Mouse (Mus musculus): ENCODE measurements around the gene Map7d1. TPM values are rescaled to one million over a fixed set of nuclear protein-coding genes. Genes with fewer than 3 reads are reported as not detected.

Gene Map7d1
- polyA plus RNA-seq, 1 experiment from 2014 or later, result 83.5 TPM

- Histone ChIP-seq H3K9me3 (peaks cover 6% of the 10 kb centered on the region), H3K27me3 (peaks cover 67% of the 10 kb centered on the region), H3K27ac (no peak overlapping the region), H3K4me2 (peak overlapping the region; percentile 69), H3K36me3 (no peaks in the 10 kb centered on the region), H3K9ac (replicated peaks) (no peak overlapping the region), H3K4me3 (replicated peaks) (peak overlapping the region; percentile 51), H3K4me1 (replicated peaks) (peaks cover 28% of the 10 kb centered on the region)
- 37% methylated on average over 17 of the region's 17 CpGs for WGBS
- ATAC-seq (ENCODE audit: insufficient number of reproducible peaks, insufficient read depth, low FRiP score, low TSS enrichment, low read depth), result no peak
These were observed 32.0 kb upstream of the Map7d1 start for GRCm38 (mm10) chr4:126288085-126288666.

GRCm38 (mm10) chr4:126287302-126287995 is 31.3 kb upstream of the Map7d1 start:
- Histone ChIP-seq H3K36me3 (no peaks in the 10 kb centered on the region), H3K27ac (no peak overlapping the region), H3K9me3 (peaks cover 6% of the 10 kb centered on the region), H3K4me1 (replicated peaks) (peaks cover 28% of the 10 kb centered on the region), H3K9ac (replicated peaks) (0 out of 2 replicates have a peak overlapping the region, but pooled peaks have one; percentile 66), H3K4me2 (peak overlapping the region; percentile 69), H3K27me3 (peaks cover 67% of the 10 kb centered on the region), H3K4me3 (replicated peaks) (peak overlapping the region; percentile 51)
- no peak for ATAC-seq (ENCODE audit: insufficient number of reproducible peaks, insufficient read depth, low FRiP score, low TSS enrichment, low read depth)
- 44% methylated on average over 11 of the region's 11 CpGs for WGBS

GRCm38 (mm10) chr4:126286492-126286891 is 30.3 kb upstream of the Map7d1 start, which contains the start of gene Col8a2:
Gene Col8a2 (plus strand): TSS chr4:126286793.
- Histone ChIP-seq H3K27me3 (peaks cover 67% of the 10 kb centered on the region), H3K27ac (peak within 1 kb of the TSS; percentile 23; the same call in 1 of the 2 replicates), H3K9me3 (peaks cover 6% of the 10 kb centered on the region), H3K4me3 (replicated peaks) (peak within 1 kb of the TSS; percentile 51), H3K4me2 (peak within 1 kb of the TSS; percentile 69), H3K9ac (replicated peaks) (peak within 1 kb of the TSS; percentile 66), H3K36me3 (no peaks in the 10 kb centered on the region), H3K4me1 (replicated peaks) (peaks cover 33% of the 10 kb centered on the region)
- ATAC-seq (ENCODE audit: insufficient number of reproducible peaks, insufficient read depth, low FRiP score, low TSS enrichment, low read depth), result peak; percentile 47; the same call in 1 of the 2 replicates
- WGBS, result 2% methylated on average over 33 of the region's 42 CpGs

GRCm38 (mm10) chr4:126283582-126283981 is 27.4 kb upstream of the Map7d1 start:
- H3K36me3 ChIP-seq, result no peaks in the 10 kb centered on the region
- H3K4me3 ChIP-seq (replicated peaks), result no peak overlapping the region
- no peak overlapping the region for H3K4me2 ChIP-seq
- H3K27ac ChIP-seq, result no peak overlapping the region
- H3K9ac ChIP-seq (replicated peaks), result no peak overlapping the region
- peaks cover 6% of the 10 kb centered on the region for H3K9me3 ChIP-seq
- H3K4me1 ChIP-seq (replicated peaks), result peaks cover 37% of the 10 kb centered on the region
- H3K27me3 ChIP-seq, result peaks cover 45% of the 10 kb centered on the region
- no peak for ATAC-seq (ENCODE audit: insufficient number of reproducible peaks, insufficient read depth, low FRiP score, low TSS enrichment, low read depth)
- WGBS, result 90% methylated on average over 8 of the region's 8 CpGs

DNA sequence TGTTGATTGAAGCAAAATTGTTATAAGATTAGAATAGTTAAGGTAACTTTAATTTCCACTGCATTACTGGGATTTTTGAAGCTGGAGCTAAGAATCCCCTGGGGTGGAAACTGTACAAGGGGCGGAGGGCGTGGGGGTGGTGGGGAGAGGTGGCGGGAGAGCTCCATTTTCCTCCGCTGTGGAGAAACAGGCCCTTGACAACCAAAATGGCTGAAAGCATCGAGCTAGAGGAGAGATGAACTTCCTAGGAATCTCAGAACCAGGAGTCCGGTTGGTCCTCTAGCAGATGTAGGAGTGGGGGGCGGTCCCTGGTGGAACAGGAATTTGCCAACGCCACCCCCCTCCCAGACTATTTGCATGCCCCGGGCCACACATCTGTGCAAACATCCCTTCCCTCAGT is 25.6 kb upstream of the Map7d1 start:
- 54% methylated on average over 9 of the region's 9 CpGs for WGBS
- peaks cover 6% of the 10 kb centered on the region for H3K9me3 ChIP-seq
- no peaks in the 10 kb centered on the region for H3K36me3 ChIP-seq
- no peak overlapping the region for H3K9ac ChIP-seq (replicated peaks)
- H3K4me3 ChIP-seq (replicated peaks), result no peak overlapping the region
- H3K27me3 ChIP-seq, result peaks cover 26% of the 10 kb centered on the region
- no peak overlapping the region for H3K27ac ChIP-seq
- peaks cover 34% of the 10 kb centered on the region for H3K4me1 ChIP-seq (replicated peaks)
- no peak overlapping the region for H3K4me2 ChIP-seq
- ATAC-seq (ENCODE audit: insufficient number of reproducible peaks, insufficient read depth, low FRiP score, low TSS enrichment, low read depth), result no peak

DNA sequence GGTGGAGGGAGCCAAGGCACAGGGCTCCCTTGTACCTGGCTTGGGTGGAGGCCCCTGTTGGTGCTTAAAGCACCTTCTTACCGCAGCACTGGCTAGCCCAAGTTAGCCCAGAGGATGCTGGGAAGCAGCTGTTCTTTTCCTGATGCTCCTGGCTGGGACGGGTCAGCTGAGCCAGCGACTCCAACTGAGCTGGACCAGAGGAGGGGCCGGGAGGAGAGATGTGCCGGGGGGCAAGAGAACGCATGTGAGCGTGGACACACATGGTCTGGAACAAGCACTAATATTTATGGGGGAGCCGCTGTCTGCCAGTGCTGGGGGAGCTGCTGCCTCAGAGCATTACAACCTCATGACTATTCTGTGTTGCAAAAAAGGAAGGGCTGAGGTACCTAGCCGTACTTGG is 22.8 kb upstream of the Map7d1 start:
- peaks cover 29% of the 10 kb centered on the region for H3K4me1 ChIP-seq (replicated peaks)

GRCm38 (mm10) chr4:126278565-126278915 is 22.4 kb upstream of the Map7d1 start:
- Histone ChIP-seq H3K36me3 (peaks cover 26% of the 10 kb centered on the region), H3K27me3 (no peaks in the 10 kb centered on the region; the same call in 1 of the 2 replicates), H3K4me1 (replicated peaks) (peaks cover 29% of the 10 kb centered on the region), H3K4me2 (peak overlapping the region; percentile 48), H3K9me3 (no peaks in the 10 kb centered on the region), H3K9ac (replicated peaks) (no peak overlapping the region; the same call in 1 of the 2 replicates), H3K27ac (peak overlapping the region; percentile 92), H3K4me3 (replicated peaks) (0 out of 2 replicates have a peak overlapping the region, but pooled peaks have one; percentile 1)
- 9% methylated on average over 9 of the region's 9 CpGs for WGBS
- ATAC-seq (ENCODE audit: insufficient number of reproducible peaks, insufficient read depth, low FRiP score, low TSS enrichment, low read depth), result peak; percentile 73

More for the DNA sequence above, 22.8 kb upstream of the Map7d1 start:
- Histone ChIP-seq H3K9me3 (no peaks in the 10 kb centered on the region), H3K9ac (replicated peaks) (no peak overlapping the region), H3K27me3 (peaks cover 3% of the 10 kb centered on the region), H3K36me3 (peaks cover 22% of the 10 kb centered on the region), H3K4me3 (replicated peaks) (no peak overlapping the region), H3K27ac (peak overlapping the region; percentile 92), H3K4me2 (peak overlapping the region; percentile 48)
- WGBS, result 26% methylated on average over 9 of the region's 9 CpGs
- ATAC-seq (ENCODE audit: insufficient number of reproducible peaks, insufficient read depth, low FRiP score, low TSS enrichment, low read depth), result peak; percentile 54

DNA sequence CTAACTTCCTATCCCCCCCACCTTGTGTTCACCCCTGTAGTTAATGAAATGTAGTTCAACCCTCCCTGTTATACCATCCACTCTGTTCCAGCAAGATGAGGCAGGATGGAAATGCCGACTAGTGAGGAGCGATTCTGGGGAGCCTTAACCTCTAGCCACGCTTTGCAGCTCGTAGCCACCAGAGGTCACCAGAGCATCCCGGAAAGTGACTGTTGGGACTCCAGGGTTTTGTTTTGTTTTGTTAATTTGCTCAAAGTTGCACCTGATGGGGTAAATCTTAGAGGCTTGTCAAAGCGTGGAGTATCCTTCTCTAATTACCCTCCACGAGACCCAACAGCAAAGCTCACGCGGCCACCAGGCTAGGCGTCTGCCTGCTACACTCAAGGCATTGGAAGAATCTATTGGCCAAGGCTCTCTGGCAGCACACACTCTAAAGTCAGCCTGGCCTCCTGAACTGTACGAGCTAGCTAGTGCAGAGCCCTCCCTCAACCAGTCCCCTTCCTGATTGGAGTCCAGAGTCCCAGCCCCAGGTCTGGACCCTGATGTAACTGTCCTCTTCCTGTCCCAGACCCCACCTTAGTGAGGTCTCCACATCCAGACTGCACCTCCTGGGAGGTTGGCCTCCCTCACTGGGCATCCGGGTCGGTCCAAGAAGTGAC is 21.9 kb upstream of the Map7d1 start:
- 3% methylated on average over 13 of the region's 13 CpGs for WGBS
- Histone ChIP-seq H3K4me3 (replicated peaks) (0 out of 2 replicates have a peak overlapping the region, but pooled peaks have one; percentile 18), H3K36me3 (peaks cover 31% of the 10 kb centered on the region), H3K27ac (peak overlapping the region; percentile 92), H3K27me3 (no peaks in the 10 kb centered on the region), H3K4me2 (peak overlapping the region; percentile 48), H3K9me3 (no peaks in the 10 kb centered on the region), H3K9ac (replicated peaks) (no peak overlapping the region; the same call in 1 of the 2 replicates), H3K4me1 (replicated peaks) (peaks cover 29% of the 10 kb centered on the region)
- peak; percentile 57 for ATAC-seq (ENCODE audit: insufficient number of reproducible peaks, insufficient read depth, low FRiP score, low TSS enrichment, low read depth)

DNA sequence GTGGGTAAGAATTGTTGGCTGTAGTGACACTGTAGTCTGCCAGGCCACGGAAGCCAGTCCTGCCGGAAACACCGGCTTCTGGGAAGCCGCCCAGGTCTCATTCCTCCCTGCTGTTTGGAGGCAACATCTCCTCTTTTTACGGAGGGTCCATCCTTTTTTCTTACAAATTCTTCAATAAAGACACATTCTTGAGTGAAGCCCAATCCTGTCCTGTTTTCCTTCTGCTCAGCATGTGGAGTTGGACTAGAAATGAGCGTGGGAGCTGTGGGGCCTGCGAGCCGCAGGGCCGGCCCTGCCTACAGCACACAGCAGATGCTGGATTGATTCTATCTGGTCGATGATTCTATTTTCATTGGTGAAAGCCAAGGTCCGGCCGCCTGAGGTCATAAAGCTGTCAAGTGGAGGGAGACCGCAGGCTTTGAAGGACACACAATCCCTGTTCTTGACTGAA is 19.6 kb upstream of the Map7d1 start:
- Histone ChIP-seq H3K4me2 (no peak overlapping the region), H3K27me3 (no peaks in the 10 kb centered on the region), H3K9me3 (no peaks in the 10 kb centered on the region), H3K27ac (no peak overlapping the region), H3K4me1 (replicated peaks) (peaks cover 20% of the 10 kb centered on the region), H3K9ac (replicated peaks) (no peak overlapping the region), H3K4me3 (replicated peaks) (no peak overlapping the region), H3K36me3 (peaks cover 40% of the 10 kb centered on the region)
- no peak for ATAC-seq (ENCODE audit: insufficient number of reproducible peaks, insufficient read depth, low FRiP score, low TSS enrichment, low read depth)
- 85% methylated on average over 13 of the region's 13 CpGs for WGBS

- no peak overlapping the region for H3K4me3 ChIP-seq (replicated peaks)
- H3K27ac ChIP-seq, result no peak overlapping the region
- no peak overlapping the region for H3K4me2 ChIP-seq
- H3K36me3 ChIP-seq, result peaks cover 40% of the 10 kb centered on the region
- WGBS, result 94% methylated on average over 4 of the region's 4 CpGs
- H3K9me3 ChIP-seq, result no peaks in the 10 kb centered on the region
- no peak for ATAC-seq (ENCODE audit: insufficient number of reproducible peaks, insufficient read depth, low FRiP score, low TSS enrichment, low read depth)
- H3K9ac ChIP-seq (replicated peaks), result no peak overlapping the region
- H3K4me1 ChIP-seq (replicated peaks), result peaks cover 20% of the 10 kb centered on the region
- H3K27me3 ChIP-seq, result no peaks in the 10 kb centered on the region
These were observed 18.9 kb upstream of the Map7d1 start for GRCm38 (mm10) chr4:126275081-126275480.

DNA sequence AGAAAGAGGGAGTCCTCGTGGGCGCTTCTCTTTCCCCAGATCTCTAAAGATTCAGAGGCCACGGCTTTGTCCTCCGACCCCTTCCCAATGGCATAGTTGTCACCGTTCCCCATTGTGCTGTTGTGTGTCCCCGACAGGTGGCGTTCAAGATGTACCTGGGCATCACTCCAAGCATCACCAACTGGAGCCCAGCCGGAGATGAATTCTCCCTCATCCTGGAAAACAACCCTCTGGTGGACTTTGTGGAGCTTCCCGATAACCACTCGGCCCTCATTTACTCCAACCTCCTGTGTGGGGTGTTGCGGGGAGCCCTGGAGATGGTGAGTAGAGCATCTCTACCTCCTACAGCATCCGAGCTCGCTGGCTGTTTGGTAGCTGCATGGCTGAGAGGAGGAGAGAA is 17.6 kb upstream of the Map7d1 start:
- Histone ChIP-seq H3K4me1 (replicated peaks) (peaks cover 13% of the 10 kb centered on the region), H3K9ac (replicated peaks) (no peak overlapping the region), H3K4me3 (replicated peaks) (no peak overlapping the region), H3K4me2 (no peak overlapping the region), H3K27me3 (no peaks in the 10 kb centered on the region), H3K36me3 (peaks cover 40% of the 10 kb centered on the region), H3K9me3 (no peaks in the 10 kb centered on the region), H3K27ac (no peak overlapping the region)
- no peak for ATAC-seq (ENCODE audit: insufficient number of reproducible peaks, insufficient read depth, low FRiP score, low TSS enrichment, low read depth)
- WGBS, result 75% methylated on average over 13 of the region's 13 CpGs
